Mouse (Mus musculus): ENCODE results near the gene Vil1.

- TF ChIP-seq POLR2A (IDR thresholded peaks at IDR 0.05; ENCODE audit: borderline replicate concordance, extremely low read depth, low read depth, low read length): no peak
- no peak for TF ChIP-seq CTCF (IDR thresholded peaks at IDR 0.05; ENCODE audit: insufficient read depth, low read length)
Observed at GRCm38 (mm10) chr1:74380484-74380883, 28.7 kb upstream of the Vil1 start.
